Mouse (Mus musculus): ENCODE measurements around the gene Pld5.
"Not testable (repeated sequence)": the region's sequence is repeated elsewhere in the genome, so short reads cannot be mapped to it uniquely, and the experiment has no call there.

The Pld5 gene

DNA sequence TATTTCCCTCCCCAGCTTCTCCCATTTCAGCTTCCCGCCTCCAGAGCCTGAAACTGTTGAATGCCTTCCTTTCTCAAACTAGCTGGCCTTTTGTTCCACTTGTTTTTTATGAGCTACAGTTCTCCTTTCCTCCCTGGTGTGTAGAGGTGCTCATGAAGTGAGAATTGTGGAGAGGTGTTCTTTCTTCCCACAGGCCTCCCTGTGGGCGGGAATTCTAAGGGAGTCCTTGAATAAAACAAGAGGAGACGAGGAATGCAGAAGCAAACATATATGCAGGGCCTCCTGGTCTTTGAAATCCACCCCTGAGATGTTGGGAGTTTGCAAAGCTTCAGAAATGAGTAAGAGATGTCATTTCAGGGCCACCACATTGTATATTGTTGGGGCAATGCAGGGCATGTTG, 235.2 kb downstream of the Pld5 start:
- no peak for DNase-seq (ENCODE audit: low read depth)

DNA sequence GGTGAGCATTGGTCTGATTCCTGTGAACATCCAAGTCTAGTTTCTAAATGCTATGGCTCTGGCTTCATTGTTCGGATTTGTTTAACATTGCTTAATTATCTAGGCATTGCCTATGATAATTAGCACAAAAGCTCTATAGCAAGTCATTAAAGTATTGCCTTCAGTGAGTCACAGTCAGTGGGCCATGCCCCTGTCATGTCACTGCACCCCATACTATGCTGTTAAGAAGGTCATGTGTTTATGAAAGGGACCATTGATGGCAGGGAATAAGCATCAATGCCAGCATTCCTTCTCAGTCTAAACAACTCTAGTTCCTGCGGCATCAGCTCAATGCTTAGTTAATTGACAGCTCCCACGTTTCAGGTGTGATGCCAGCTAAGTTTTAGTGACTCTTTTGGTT, 239.1 kb downstream of the Pld5 start:
- no peak for DNase-seq (ENCODE audit: low read depth)

DNA sequence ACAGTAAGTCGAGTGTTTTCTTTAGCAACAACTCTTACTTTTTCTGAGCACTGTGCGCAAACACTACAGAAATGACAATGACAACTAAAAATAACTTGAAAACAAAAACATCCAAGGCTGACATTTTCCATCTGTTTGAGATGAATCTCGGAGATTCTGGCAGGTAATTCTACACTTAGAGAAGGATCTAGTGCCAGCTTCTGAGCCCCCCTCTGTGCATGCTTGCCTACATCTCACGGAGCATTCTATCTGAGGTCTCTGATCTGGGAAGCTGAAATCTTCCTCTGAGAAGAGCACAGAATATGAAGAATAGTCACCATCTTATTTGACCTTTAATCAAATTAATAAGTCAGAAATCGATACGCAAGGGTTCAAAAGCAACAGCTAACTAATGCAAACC, 240.4 kb downstream of the Pld5 start:
- DNase-seq (ENCODE audit: low read depth) = no peak

DNA sequence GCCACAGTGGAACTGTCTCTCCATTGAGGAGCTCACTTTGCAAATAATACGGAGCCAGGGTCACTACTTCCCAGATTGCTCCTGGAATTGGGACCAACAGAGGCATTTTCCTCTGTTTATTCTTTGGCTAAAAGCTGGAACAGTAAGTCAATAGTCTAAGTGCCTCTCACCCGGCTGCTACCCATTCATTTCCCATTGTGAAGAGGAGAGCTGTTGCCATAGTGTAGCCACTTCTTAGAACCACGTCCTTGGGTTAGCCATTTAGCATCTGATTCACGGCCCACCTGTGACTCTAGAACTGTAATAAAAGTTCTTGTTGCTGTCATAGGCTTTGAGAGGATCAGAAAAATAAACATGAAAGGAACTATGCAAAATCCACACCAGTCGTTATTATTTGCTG, 241.4 kb downstream of the Pld5 start:
- DNase-seq (ENCODE audit: low read depth) = no peak

DNA sequence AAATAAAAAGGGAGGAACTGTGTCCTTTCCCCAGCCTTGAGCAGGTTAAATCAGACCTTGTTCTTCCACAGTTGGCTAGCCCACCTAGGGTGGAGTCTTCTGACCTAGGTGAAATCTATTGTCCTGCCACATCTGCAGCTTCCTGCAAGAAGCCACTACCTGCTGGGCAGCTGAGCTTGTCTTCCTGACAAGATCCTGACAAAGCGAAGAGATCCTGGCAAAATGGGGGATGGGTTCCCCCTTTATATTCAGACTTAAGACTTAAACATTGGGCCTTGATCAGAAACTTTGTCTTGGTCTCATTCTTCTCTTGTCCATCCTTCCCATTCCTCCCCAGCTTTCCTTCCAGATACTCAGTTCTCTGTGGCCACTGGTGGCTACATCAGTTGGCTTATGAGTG, 246.0 kb downstream of the Pld5 start:
- DNase-seq (ENCODE audit: low read depth) = no peak

DNA sequence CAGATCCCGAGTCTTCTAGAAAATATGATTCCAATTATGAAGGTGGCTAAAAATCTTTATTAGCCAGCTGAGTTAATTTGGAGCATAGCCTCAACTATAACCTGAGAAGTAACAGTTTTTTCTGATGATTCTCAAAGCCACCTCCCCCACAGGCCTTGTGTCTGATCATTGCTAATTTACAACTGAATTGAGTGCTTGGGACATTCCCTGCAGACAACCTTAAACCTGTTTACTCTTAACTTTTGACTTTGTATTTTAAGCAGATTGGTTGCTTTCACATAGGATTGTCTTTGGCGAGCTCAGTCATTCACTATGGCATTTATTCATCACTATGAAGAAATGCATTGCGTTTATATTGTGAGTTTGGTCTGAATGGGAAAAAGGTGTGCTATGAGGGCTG, 246.7 kb downstream of the Pld5 start:
- no peak for DNase-seq (ENCODE audit: low read depth)

DNA sequence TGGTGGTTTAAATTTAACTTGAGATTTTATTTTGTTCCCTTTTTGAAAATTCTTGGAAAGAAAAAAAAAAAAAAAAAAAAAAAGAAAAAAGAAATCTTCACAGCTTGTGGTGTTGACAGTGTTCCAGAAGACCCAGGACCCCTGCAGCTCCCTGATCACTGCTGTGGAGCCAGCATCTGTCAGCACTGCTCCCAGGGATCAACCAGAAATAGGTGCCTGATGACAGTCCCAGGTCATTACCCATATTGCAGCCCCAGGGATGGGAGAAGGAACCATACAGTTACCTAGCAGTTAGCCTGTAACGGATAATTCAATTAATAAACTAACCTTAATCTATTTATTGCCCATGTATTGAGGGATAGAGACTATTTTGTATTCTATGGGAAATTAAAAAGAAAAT, 250.6 kb downstream of the Pld5 start:
- no peak for DNase-seq (ENCODE audit: low read depth)

DNA sequence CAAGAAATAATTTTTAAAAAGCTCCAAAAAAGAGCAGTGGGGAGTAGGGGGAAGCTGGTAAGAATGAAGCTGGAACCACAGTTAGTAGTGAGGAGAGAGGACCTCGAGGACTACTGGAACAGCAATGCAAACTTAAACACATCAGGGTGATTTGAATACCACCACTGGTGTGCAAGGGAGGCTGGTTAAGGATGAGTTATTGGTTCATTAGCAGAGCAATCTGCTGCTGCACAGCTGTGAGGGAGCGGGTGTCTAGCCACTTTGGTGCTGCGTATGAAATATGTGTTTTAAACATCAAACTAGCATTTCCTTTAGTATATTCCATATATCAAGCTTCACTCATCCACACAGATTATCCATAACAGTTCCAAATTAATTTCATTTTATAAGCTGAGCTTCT, 256.6 kb downstream of the Pld5 start:
- DNase-seq (ENCODE audit: low read depth) = no peak

DNA sequence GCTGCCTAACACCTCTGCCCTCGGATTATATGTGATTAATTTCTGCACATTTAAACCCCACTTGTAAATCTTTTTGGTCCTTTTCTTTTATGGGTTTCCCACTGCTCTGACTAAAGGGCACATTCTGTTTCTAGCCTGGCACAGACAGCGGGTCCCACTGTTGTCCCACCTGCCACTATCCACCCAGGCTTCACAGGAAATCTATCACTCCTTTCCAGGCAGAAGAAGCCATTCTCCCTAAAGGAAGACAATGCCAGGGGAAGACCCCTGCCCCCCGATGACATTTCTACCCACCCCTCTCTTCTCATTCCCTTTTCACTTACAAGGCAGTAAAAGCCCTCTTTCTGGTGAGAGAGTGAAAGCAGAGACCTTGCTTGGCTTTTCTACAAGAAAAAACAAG, 259.0 kb downstream of the Pld5 start:
- DNase-seq (ENCODE audit: low read depth) = no peak

DNA sequence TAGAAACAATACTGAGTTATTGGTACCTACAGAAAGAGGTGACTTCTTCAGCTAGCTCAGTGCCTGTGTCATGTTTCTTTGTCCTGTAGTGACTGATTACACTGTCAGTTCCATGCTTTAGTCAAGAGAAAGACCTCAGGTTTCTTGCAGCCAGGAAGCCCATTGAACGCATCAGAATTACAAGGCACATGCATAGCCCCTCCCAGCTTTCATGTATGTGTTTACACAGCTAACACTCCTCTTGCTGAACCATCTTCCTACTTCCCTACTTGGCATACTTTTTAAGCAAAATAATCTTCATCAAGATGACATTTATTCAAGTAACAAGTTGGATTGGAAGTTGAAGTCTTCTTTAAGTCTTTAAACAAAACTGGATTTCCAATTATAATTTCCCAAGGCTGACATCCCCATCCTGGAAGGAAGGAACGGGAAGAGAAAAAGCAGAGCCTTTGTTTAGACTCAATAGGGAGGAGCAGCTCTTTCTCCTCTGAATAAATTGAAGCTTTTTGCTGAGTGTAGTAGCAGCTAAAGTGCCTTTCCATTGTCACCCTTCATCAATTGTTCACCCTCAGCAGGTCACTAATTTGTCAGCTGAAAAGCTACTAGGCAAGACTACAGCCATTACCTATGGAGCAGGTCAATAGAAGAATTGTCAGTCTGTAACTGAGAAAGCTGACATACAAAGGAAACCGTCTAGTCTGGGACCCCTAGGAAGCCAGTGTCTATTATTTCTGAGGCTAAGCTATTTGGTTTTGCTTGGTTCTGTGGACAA, 261.4 kb downstream of the Pld5 start:
- DNase-seq (ENCODE audit: low read depth) = no peak

DNA sequence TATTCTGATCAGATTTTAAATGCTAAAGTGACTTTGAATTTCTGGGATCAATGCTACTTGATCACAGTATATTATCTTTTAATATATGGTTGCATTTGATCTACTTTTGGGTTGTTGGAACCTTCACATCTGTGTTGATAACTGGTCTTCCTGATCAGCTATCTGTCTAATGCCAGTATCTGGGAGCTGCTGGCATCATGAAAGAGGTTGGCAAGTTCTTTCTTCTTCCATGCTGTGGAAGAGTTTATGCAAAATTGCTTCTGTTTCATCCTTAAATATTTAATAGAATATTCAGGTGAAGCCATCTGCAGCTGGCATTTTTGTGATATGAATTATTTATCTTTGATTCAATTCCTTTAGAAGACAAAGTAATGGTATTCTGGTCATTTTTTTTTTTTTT, 263.6 kb downstream of the Pld5 start:
- DNase-seq (ENCODE audit: low read depth) = no peak

DNA sequence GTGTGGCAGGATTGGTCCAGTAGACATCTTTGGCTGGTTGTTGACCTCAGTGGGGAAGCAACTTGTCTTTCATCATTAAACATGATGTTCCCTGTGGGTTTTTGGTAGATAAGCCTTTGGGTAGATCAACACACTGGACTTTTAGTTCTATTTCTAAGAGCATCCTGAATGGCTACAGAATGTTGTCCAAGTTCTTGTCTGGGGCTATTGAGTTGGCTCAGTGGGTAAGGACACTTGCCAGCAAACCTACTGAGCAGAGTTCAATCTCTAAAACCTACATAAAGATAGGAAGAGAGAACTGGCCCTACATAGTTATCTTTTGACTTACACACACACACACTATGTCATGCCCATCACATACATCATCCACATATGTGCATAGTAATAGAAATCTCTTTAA, 264.0 kb downstream of the Pld5 start:
- DNase-seq (ENCODE audit: low read depth) = no peak

DNA sequence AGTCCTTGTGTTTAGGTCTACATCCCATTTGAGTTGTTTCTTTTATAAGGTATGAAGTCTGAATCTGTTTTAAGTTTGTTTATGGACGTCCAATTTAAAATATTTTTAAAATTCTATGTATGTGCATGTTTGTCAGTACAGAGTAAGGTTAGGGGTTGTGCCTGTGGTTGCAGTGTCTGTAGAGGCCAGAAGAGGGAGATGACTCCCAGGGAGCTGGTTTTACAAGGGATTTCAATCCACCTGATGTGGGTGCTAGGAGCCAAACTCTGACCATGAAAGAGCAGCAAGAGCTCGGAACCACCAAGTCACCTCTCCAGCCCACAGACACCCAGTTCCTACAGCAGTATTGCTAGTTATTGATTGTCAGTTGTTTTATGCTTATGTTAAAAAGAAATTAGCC, 266.7 kb downstream of the Pld5 start:
- DNase-seq (ENCODE audit: low read depth) = no peak

DNA sequence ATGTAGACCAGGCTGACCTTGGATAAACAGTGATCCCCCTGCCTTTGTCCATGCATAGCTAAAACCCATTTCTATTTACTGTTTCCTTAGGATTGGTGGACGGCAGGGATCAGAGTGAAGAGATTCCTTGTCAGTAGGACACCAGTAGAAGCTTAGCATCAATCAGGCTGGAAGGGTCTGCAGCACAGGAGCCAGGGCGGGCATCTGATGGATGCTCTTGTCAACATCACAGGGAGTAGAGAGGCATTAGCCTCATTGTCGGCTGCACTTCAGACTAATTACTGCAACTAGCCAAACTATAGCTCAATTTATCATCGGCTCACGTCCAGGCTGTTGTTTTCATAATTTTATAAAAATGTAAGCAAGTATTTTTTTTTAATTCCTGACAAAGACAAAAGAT, 274.5 kb downstream of the Pld5 start:
- DNase-seq (ENCODE audit: low read depth) = no peak

DNA sequence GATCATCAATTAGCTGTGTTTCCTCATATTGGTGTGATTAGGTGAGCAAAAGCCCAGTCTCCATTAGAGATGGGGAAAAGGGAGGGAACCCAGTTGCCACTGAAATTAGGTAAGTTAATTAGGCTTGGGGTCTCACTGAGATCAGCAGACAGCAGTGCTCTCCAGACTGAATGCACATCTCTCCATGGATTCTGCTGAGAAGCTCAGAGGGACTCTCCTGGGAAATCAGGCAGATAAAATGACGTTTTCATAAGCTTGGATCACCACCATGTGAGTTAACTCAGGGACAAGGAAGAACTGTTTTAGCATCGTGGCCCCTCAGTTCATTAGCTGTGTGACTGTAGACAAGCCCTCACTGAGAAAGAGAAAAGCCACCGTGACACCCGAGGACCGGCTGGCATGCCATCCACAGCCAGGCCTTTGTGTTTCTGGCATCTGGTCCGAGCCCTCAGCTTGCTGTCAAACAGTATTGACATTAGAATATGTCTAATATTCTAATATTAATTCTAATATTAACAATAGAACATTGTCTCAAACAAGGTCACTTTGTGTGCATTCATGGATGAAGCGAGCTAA, 277.9 kb downstream of the Pld5 start:
- no peak for DNase-seq (ENCODE audit: low read depth)

DNA sequence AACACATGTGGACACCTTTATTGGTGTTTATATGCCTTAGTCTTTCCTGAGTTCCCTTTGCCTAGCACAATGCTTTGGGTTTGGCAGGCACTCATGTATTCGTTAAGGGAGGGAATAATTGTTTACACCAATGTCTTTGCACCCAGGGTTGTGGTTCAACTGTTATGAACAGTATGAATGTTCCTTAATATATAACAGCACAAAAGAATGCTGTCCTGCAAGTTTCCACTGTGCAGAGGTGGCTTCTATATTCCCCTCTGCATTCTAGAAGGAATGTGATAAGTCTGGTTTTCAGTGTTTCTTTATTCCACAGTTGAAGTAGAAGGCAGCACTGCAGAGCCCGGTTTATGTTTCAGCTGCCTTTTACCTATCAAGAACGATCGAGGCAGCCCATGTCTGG, 286.2 kb downstream of the Pld5 start:
- no peak for DNase-seq (ENCODE audit: low read depth)

DNA sequence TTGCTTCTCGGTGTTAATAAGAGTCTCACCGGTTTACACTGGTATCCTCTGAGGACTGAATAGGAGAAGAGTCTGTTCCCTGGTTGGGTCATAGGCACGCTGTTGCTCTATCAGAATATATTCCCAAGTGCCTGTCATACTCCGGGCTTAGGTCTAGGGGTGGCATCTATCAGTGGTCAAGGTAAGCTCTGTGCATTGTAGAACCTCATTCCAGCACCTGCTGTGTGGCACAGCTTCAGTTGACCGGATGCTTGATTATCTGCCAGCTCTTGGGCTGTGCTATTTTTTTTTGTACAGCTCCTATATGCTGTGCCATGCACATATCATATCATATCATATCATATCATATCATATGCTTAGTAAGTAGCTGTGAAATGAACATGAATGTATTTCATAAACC, 286.7 kb downstream of the Pld5 start:
- DNase-seq (ENCODE audit: low read depth) = no peak

DNA sequence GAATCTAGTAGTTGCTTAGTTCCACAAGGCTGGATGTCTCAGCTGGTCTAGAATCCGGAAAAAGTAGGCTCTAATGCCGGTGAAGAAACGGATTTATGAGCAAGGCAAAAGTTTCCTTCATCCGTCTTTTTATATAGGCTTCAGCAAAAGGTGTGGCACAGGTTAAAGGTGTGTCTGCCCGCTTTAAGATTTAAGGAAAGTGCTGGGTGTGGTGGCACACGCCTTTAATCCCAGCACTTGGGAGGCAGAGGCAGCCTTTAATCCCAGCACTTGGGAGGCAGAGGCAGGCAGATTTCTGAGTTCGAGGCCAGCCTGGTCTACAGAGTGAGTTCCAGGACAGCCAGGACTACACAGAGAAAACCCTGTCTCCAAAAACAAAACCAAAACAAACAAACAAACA, 296.1 kb downstream of the Pld5 start, which contains the start of gene Rbm8a2:
Gene Rbm8a2 (minus strand): TSS at position 101 of the 400 bp plus-strand sequence.
- DNase-seq (ENCODE audit: low read depth) = not testable (repeated sequence)

DNA sequence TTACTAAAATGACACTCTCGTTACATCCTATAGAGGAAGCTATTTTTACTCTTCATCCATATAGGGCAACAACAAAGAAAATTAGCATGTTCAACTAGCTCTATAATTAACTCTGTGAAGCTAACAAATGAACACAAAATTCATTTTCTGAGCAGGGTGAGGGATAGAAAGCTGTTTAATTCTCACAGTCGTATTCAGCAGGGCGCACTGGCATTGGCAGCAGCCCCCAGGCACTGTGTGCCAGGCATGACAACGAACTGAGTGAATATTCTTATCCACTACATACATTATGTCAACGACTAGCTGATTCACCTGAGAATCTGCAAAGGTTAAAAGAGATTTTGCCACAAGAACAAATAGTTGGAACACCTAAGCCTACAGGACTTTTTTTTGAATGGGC, 304.4 kb downstream of the Pld5 start:
- DNase-seq (ENCODE audit: low read depth) = no peak

DNA sequence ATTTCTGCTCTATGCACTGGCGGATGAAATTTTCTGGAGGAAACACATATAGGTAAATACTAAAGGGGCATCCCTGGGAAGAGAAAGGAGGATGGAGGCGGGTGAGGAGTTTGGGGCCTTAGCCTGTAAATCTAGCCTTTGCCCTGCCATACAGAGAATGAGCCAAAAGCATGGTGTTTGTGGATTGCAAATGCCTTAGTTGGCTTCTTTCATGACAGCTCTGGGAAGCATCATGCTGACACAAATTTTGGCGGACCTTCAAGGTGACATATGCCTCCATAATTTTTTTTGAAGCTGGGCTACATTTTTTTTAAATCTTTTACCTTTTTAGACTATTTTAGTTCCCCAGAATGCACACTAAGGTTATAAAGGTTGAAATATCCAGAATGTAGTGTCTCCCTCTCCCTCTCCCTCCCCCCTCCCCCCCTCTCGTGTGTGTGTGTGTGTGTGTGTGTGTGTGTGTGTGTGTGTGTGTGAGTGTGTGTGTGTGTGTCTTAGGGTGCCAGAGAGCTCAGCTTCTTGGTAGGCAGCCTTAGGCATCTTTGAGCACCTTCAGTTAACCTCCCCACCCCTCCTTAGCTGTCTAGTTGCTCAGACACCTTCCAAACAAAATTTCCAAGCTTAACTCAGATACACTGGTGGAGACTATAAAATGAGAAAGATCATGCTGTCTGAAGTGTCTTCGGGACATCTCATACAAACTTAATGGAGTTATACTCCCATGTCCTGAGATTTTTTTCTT, 307.9 kb downstream of the Pld5 start:
- DNase-seq (ENCODE audit: low read depth) = no peak

DNA sequence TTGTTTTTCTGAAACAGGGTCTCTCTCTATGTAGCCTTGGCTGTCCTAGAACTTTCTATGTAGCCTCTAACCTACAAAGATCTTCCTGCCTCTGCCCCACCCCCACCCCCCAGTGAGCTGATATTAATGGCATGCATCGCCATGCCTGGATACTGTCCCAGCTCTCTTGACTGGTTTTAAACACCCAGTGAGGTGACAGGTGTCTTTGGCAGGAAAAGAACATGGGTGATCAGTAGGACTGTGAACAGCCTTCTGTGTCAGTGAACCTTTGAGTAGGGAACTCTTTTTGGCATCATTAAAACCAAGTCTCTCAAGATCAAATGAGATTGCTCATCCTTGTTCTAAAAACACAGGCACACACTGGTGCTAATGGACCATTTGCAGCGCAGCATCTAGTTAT, 313.3 kb downstream of the Pld5 start:
- no peak for DNase-seq (ENCODE audit: low read depth)

DNA sequence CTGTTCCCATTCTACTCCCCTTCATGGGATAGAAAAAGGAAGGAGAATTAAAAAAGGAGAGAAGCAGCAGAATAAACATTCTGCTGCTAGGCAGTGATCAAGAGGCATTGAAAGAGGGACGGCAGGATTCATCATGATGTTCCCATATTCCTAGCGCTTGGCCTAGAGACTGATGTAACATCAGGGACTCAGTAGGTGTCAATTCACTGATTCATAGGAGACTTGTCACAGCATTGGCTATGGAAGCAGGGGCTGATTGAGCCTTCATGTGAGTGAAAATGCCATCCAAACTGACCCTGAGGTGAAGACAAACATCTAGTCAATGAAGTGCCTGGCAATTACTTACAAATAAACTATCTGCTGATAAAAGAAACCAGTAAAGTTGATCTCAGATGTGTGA, 324.3 kb downstream of the Pld5 start:
- DNase-seq (ENCODE audit: low read depth) = no peak

DNA sequence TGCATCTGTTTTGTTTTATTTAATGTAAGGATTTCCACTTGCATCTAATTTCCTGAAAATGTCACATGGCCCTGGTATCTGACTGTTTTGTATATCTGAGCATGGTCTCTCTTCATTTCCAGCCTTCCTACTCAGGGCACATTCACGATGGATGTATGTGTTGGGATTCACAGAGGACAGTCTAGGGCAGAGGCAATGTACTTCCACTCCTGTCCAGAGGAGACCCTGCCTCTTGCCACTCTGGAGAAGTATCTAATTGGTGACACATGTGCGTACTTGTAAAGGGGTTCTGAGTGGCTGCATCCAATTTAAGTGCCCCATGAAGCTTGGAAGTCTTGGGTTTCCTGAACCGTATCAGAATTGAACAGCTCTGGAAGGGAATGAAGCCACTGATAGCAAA, 324.7 kb downstream of the Pld5 start:
- DNase-seq (ENCODE audit: low read depth) = no peak

All from induced T-regulatory cell, adult 2 months (primary cell).